Mouse (Mus musculus) olfactory bulb, adult 2 months (tissue): ENCODE data around the gene Appl1.

Experiments
- CTCF ChIP-seq: fragments of 200-500 bp; IDR thresholded peaks from 2 replicates; pipeline ENCODE4 v1.5.1; 2012; ENCODE audit warnings: low read depth, mild to moderate bottlenecking, low read length, moderate library complexity; ENCODE audit not compliant: insufficient read depth
- POLR2A ChIP-seq: fragments of 200-500 bp; IDR thresholded peaks from 2 replicates; pipeline ENCODE4 v1.6.1; 2012; ENCODE audit warnings: mild to moderate bottlenecking, low read depth, low read length, moderate library complexity; ENCODE audit not compliant: insufficient read depth

DNA sequence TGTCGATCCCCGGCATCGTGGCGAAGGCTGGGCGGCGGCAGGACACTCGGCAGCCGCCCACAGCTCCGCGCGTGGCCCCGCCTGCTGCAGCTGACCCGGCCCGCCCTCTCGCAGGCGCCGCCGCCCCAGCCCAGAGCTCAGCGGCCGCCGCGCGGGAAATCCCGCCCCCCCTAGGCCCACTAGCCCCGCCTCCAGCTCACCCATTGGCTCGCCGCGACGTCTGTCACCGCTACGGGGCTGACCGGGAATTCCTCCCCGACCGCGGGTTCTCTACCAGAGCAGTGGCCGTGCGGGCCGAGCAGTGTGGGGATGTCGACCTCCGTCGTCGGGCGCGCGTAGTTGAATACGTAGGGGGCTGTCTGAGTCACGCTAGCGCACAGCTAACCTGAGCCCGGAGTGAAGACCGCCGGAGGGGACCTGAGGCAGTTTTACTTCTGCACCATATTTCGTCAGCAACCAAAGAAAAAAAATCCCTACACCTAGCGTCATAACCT lies 546 bp downstream of the Appl1 start:
- TF ChIP-seq CTCF (no peak), POLR2A (peak; percentile 65)
